Mouse (Mus musculus): ENCODE results near the gene Thap3. TPM values are rescaled to one million over a fixed set of nuclear protein-coding genes. Genes with fewer than 3 reads are reported as not detected.
A peak's percentile ranks its signal among the peaks of the same experiment; 100 is the strongest.

Gene Thap3
- polyA plus RNA-seq, 1 experiment from 2014 or later: 22.2 TPM

DNA sequence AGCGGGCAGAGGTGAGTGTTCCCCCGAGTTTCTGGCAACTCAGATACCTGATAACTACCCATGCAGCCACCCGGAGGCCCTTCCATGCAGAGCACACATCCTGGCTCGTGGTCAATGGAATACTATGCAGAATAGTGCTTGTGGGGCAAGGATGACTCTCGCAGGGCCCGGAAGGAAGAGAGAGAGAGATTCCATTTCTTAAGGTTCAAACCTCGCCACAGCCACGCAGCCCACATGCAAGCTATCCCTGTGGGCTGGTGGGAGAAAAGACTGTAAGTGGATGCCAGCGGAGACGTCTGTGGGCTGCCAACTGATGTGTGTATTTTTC, 819 bp downstream of the Thap3 start:
- Histone ChIP-seq H3K9ac (ENCODE audit: low read length) (peak overlapping the region; percentile 90), H3K27ac (replicated peaks) (peak overlapping the region; percentile 84), H3K4me1 (replicated peaks; ENCODE audit: control insufficient read depth, insufficient read depth) (peaks cover 2% of the 10 kb centered on the region; the same call in 1 of the 2 replicates), H3K27me3 (ENCODE audit: control insufficient read depth, insufficient read depth, low read length) (no peaks in the 10 kb centered on the region), H3K36me3 (ENCODE audit: control insufficient read depth, insufficient read depth, low read length) (peaks cover 15% of the 10 kb centered on the region), H3K4me3 (ENCODE audit: low read depth, low read length) (peak overlapping the region; percentile 85), H3K9me3 (ENCODE audit: control insufficient read depth, low read length) (no peaks in the 10 kb centered on the region), H3K4me2 (replicated peaks; ENCODE audit: low read depth) (peak overlapping the region; percentile 92)
- DNase-seq (ENCODE audit: low spot score): no peak
- ATAC-seq (ENCODE audit: low FRiP score, low TSS enrichment): no peak
- TF ChIP-seq CTCF (IDR thresholded peaks at IDR 0.05; ENCODE audit: low read depth) (no peak), EP300 (optimal IDR thresholded peaks at IDR 0.05) (no peak)
- WGBS: 17% methylated on average over 10 of the region's 10 CpGs

DNA sequence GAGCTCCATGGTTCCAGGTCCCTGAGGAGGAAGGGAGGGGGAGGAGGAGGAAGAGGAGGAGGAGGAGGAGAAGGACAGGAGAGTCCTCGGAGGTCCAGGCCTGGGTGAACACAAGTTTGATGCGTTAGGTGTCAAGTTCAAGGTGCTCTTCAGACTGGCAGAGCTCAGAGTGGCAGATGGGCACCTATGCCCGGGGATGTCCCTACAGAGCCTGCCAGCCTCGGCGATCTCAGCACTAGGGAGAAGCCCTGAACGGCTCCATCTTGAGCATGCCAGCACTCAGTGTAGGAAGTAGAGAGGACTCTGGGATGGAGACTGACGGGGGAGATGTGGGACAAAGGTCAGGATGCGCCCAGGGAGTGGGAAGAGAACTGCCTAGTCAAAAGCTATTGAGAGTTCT, 2.1 kb downstream of the Thap3 start:
- no peak overlapping the region for H3K4me3 ChIP-seq (ENCODE audit: low read depth, low read length)

DNA sequence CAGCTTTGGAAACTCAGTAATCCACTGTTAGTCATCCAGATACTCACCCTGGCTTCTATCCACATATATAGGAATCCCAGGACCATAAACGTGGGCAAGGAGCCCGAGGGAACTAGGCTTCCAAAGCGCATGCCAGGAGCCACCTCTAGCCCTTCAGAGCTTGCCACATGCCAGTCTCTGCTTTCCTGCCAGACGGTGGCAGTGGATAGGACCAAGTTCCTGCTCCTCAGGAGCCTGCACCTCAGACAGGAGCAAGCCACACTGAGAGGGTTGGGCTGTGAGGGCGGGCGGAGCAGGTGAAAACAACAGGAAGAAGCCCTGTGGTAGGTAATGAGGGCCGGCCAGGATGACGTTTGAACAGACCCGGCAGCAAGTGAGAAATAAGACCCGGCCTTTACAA, 2.9 kb downstream of the Thap3 start:
- H3K4me3 ChIP-seq (ENCODE audit: low read depth, low read length): no peak overlapping the region
- H3K27me3 ChIP-seq (ENCODE audit: control insufficient read depth, insufficient read depth, low read length): no peaks in the 10 kb centered on the region
- H3K9ac ChIP-seq (ENCODE audit: low read length): no peak overlapping the region
- H3K4me2 ChIP-seq (replicated peaks; ENCODE audit: low read depth): no peak overlapping the region
- TF ChIP-seq CTCF (IDR thresholded peaks at IDR 0.05; ENCODE audit: low read depth) (peak; percentile 44), EP300 (optimal IDR thresholded peaks at IDR 0.05) (no peak)
- WGBS: 28% methylated on average over 10 of the region's 10 CpGs
- ATAC-seq (ENCODE audit: low FRiP score, low TSS enrichment) (peak; percentile 60), DNase-seq (ENCODE audit: low spot score) (peak; percentile 74)
- H3K36me3 ChIP-seq (ENCODE audit: control insufficient read depth, insufficient read depth, low read length): peaks cover 9% of the 10 kb centered on the region; the same call in 1 of the 2 replicates
- H3K9me3 ChIP-seq (ENCODE audit: control insufficient read depth, low read length): no peaks in the 10 kb centered on the region
- no peak overlapping the region for H3K27ac ChIP-seq (replicated peaks)
- H3K4me1 ChIP-seq (replicated peaks; ENCODE audit: control insufficient read depth, insufficient read depth): peaks cover 2% of the 10 kb centered on the region; the same call in 1 of the 2 replicates

More for the DNA sequence above, 2.1 kb downstream of the Thap3 start:
- H3K9ac ChIP-seq (ENCODE audit: low read length): no peak overlapping the region
- no peak for DNase-seq (ENCODE audit: low spot score)
- peaks cover 2% of the 10 kb centered on the region; the same call in 1 of the 2 replicates for H3K4me1 ChIP-seq (replicated peaks; ENCODE audit: control insufficient read depth, insufficient read depth)
- H3K36me3 ChIP-seq (ENCODE audit: control insufficient read depth, insufficient read depth, low read length): peaks cover 14% of the 10 kb centered on the region
- WGBS: 64% methylated on average over 8 of the region's 8 CpGs
- no peak for TF ChIP-seq CTCF (IDR thresholded peaks at IDR 0.05; ENCODE audit: low read depth)
- TF ChIP-seq EP300 (optimal IDR thresholded peaks at IDR 0.05): no peak
- no peak overlapping the region for H3K27ac ChIP-seq (replicated peaks)
- H3K9me3 ChIP-seq (ENCODE audit: control insufficient read depth, low read length): no peaks in the 10 kb centered on the region
- H3K27me3 ChIP-seq (ENCODE audit: control insufficient read depth, insufficient read depth, low read length): no peaks in the 10 kb centered on the region
- ATAC-seq (ENCODE audit: low FRiP score, low TSS enrichment): no peak
- H3K4me2 ChIP-seq (replicated peaks; ENCODE audit: low read depth): no peak overlapping the region

DNA sequence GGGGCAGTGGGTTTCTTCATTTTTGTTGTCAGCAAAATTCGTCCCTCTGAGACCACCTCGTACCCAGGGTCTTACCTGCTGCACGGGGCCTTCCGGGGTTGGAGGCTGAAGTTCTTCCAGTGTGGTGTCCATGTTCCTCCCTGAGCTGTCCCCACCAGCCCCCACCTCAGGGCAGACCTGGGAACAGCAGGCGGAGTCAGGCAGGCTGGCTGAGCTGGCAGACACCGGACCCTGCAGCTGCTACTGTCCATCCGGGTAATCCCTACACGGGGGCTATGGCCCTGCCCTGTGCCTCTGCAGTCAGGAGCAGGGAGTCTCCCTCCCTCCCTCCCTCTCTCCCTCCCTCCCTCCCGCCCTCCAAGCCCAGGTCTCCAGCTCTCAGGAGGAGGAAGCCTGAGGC, 5.2 kb downstream of the Thap3 start:
- TF ChIP-seq EP300 (optimal IDR thresholded peaks at IDR 0.05) (no peak), CTCF (IDR thresholded peaks at IDR 0.05; ENCODE audit: low read depth) (no peak)
- no peak overlapping the region for H3K9ac ChIP-seq (ENCODE audit: low read length)
- no peak overlapping the region for H3K4me2 ChIP-seq (replicated peaks; ENCODE audit: low read depth)
- peaks cover 13% of the 10 kb centered on the region; the same call in 1 of the 2 replicates for H3K36me3 ChIP-seq (ENCODE audit: control insufficient read depth, insufficient read depth, low read length)
- H3K27me3 ChIP-seq (ENCODE audit: control insufficient read depth, insufficient read depth, low read length): no peaks in the 10 kb centered on the region
- DNase-seq (ENCODE audit: low spot score) (peak; percentile 16), ATAC-seq (ENCODE audit: low FRiP score, low TSS enrichment) (peak; percentile 15; the same call in 1 of the 2 replicates)
- no peak overlapping the region for H3K4me3 ChIP-seq (ENCODE audit: low read depth, low read length)
- H3K4me1 ChIP-seq (replicated peaks; ENCODE audit: control insufficient read depth, insufficient read depth): no peaks in the 10 kb centered on the region; the same call in 1 of the 2 replicates
- no peak overlapping the region for H3K27ac ChIP-seq (replicated peaks)
- H3K9me3 ChIP-seq (ENCODE audit: control insufficient read depth, low read length): no peaks in the 10 kb centered on the region
- 38% methylated on average over 8 of the region's 9 CpGs for WGBS

DNA sequence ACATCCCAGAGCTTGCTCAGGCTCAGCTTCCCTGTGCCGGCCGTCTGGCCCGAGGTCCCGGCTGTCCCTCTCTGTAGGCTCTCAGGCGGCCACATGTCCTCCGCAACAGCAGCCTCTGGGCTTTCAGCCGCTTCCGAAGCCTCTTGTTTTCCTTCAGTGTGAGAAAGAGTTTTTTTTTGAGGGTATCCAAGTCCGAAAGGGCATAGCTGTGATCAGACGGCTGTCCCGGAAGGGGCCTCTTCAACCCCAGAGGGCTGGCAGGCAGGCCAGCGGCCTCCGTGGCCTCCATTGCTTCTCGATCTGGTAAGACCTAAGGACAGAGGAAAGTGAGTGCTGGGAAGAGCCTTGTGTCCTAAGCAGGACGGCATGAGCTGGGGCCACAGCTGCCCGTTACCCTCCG, 5.8 kb downstream of the Thap3 start:
- WGBS: 72% methylated on average over 17 of the region's 17 CpGs
- H3K27me3 ChIP-seq (ENCODE audit: control insufficient read depth, insufficient read depth, low read length): no peaks in the 10 kb centered on the region
- no peak for TF ChIP-seq CTCF (IDR thresholded peaks at IDR 0.05; ENCODE audit: low read depth)
- TF ChIP-seq EP300 (optimal IDR thresholded peaks at IDR 0.05): no peak
- H3K4me3 ChIP-seq (ENCODE audit: low read depth, low read length): no peak overlapping the region
- H3K4me2 ChIP-seq (replicated peaks; ENCODE audit: low read depth): no peak overlapping the region
- H3K4me1 ChIP-seq (replicated peaks; ENCODE audit: control insufficient read depth, insufficient read depth): no peaks in the 10 kb centered on the region; the same call in 1 of the 2 replicates
- peaks cover 13% of the 10 kb centered on the region; the same call in 1 of the 2 replicates for H3K36me3 ChIP-seq (ENCODE audit: control insufficient read depth, insufficient read depth, low read length)
- H3K27ac ChIP-seq (replicated peaks): no peak overlapping the region
- DNase-seq (ENCODE audit: low spot score) (no peak), ATAC-seq (ENCODE audit: low FRiP score, low TSS enrichment) (no peak)
- no peaks in the 10 kb centered on the region for H3K9me3 ChIP-seq (ENCODE audit: control insufficient read depth, low read length)
- no peak overlapping the region for H3K9ac ChIP-seq (ENCODE audit: low read length)

DNA sequence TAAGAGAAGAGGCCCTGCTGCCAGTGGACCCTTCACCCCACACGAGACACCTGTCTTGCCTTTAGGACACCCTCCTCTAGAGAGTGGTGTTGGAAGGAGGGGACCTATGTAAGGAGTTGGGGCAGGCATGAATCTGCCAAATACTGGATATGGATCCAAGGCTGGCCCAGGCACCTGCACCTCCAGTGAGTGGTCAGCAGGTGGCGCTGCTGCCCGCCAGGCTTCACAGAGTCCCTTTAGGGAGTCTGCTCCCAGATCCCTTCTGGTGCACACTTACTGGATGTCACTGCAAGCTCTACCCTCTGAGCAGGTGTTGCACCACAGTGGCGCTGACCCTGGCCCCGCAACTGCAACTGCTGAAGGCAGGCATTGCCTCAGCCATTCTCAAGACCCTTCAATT, 7.4 kb downstream of the Thap3 start:
- H3K9me3 ChIP-seq (ENCODE audit: control insufficient read depth, low read length): no peaks in the 10 kb centered on the region
- no peak overlapping the region for H3K27ac ChIP-seq (replicated peaks)
- no peak overlapping the region for H3K4me3 ChIP-seq (ENCODE audit: low read depth, low read length)
- peaks cover 18% of the 10 kb centered on the region for H3K36me3 ChIP-seq (ENCODE audit: control insufficient read depth, insufficient read depth, low read length)
- H3K9ac ChIP-seq (ENCODE audit: low read length): no peak overlapping the region
- 5% methylated on average over 5 of the region's 5 CpGs for WGBS
- H3K4me2 ChIP-seq (replicated peaks; ENCODE audit: low read depth): no peak overlapping the region
- ATAC-seq (ENCODE audit: low FRiP score, low TSS enrichment) (peak; percentile 65), DNase-seq (ENCODE audit: low spot score) (peak; percentile 82)
- no peaks in the 10 kb centered on the region for H3K27me3 ChIP-seq (ENCODE audit: control insufficient read depth, insufficient read depth, low read length)
- TF ChIP-seq CTCF (IDR thresholded peaks at IDR 0.05; ENCODE audit: low read depth) (peak; percentile 99), EP300 (optimal IDR thresholded peaks at IDR 0.05) (no peak)
- no peaks in the 10 kb centered on the region for H3K4me1 ChIP-seq (replicated peaks; ENCODE audit: control insufficient read depth, insufficient read depth)
